18 mouse cellular contexts compared by ENCODE assay signal in genomic region chr1:37759407-37759806, GRCm38 (mm10). TPM values are rescaled to one million over a fixed set of nuclear protein-coding genes. Genes with fewer than 3 reads are reported as not detected.
DNase-seq lines count a peak whose midpoint lies in the region; ATAC-seq and TF ChIP-seq lines count a peak whose summit lies in the region.
"Had no signal": no experiment of that assay in that cellular context is flagged by ENCODE, and none has a peak within 500 bp of the region (broad histone marks: within the 10 kb centered on the region; RNA-seq: fewer than 3 reads in every experiment).

No protein-coding gene starts in this region.

- no peaks in the 10 kb centered on the region for H3K27me3 ChIP-seq in cerebellum, adult 2 months (ENCODE audit: control insufficient read depth, insufficient read depth, low read length)
- H3K27me3 ChIP-seq: heart, embryonic 13.5 days; neural tube, embryonic 13.5 days; stomach, embryonic 15.5 days had no signal

- H3K4me1 ChIP-seq in cerebellum, adult 2 months (ENCODE audit: control insufficient read depth, insufficient read depth, low read length): no peaks in the 10 kb centered on the region
- H3K4me1 ChIP-seq: heart, embryonic 13.5 days; neural tube, embryonic 13.5 days; stomach, embryonic 15.5 days had no signal

- no peak overlapping the region for H3K27ac ChIP-seq in cerebellum, adult 2 months (ENCODE audit: insufficient read depth, low read length)
- H3K27ac ChIP-seq: heart, embryonic 13.5 days; neural tube, embryonic 13.5 days; stomach, embryonic 15.5 days had no signal

- DNase-seq in cerebellum, adult 2 months: no peak
- DNase-seq in cerebellum, adult 9-11 months: no peak
- DNase-seq in layer of hippocampus, adult 11-12 months (ENCODE audit: low spot score): peak; percentile 22
- DNase-seq in layer of hippocampus, adult 9-11 months: no peak
- peak; percentile 44 for DNase-seq in 416B (ENCODE audit: low read depth)
- no peak for DNase-seq in testis, postnatal 14 days (ENCODE audit: low spot score)
- DNase-seq in c-Kit-positive CD71-positive TER-119-positive erythroid progenitor cells, embryonic 14.5 days (ENCODE audit: low spot score): no peak
- DNase-seq: adrenal gland, postnatal 25 days; cerebellum, adult 11 months; forebrain, postnatal 0 days; gastrocnemius, postnatal 36 days; kidney, adult 11 months; lung, postnatal 14 days had no signal

- no peak overlapping the region for H3K4me3 ChIP-seq in cerebellum, adult 2 months (replicated peaks; ENCODE audit: insufficient read depth, low read depth, low read length)
- H3K4me3 ChIP-seq: heart, embryonic 13.5 days; neural tube, embryonic 13.5 days; stomach, embryonic 15.5 days had no signal

- peak; percentile 42; the same call in 1 of the 2 replicates for ATAC-seq in megakaryocyte progenitor cell, adult 5-6 weeks (replicated peaks; ENCODE audit: poor library complexity)
- ATAC-seq: forebrain, postnatal 0 days had no signal

- peak; percentile 3; the same call in 1 of the 2 replicates for TF ChIP-seq CTCF in cerebellum, adult 2 months (IDR thresholded peaks at IDR 0.05; ENCODE audit: borderline replicate concordance, insufficient read depth, low read depth, low read length)

- TF ChIP-seq POLR2A in cerebellum, adult 2 months (IDR thresholded peaks at IDR 0.05; ENCODE audit: borderline replicate concordance, insufficient read depth, low read length): no peak

RNA-seq across cellular contexts. Expression of gene 2010300C02Rik, which starts 39.5 kb away (rescaled TPM):
- polyA plus RNA-seq in cerebellum, adult 2 months (2012; rRNA removed): 21.7 and 24.0 TPM in 2 replicates
- total RNA-seq in megakaryocyte progenitor cell, adult 5-6 weeks (2015): 0.05 and 0.39 TPM in 2 replicates
- total RNA-seq in megakaryocyte progenitor cell, adult 5-6 weeks (2017): 0.14 and 0.17 TPM in 2 replicates
- polyA plus RNA-seq: G1E had no signal

Comparison
In these comparisons a context has a peak if more than half of its experiments do, and no peak if none do; other contexts are left out.
1. DNase-seq: peak in layer of hippocampus, adult 11-12 months (single experiment) and 416B (single experiment); none in cerebellum, adult 2 months (0 of 2), cerebellum, adult 9-11 months (single experiment), layer of hippocampus, adult 9-11 months (single experiment), testis, postnatal 14 days (single experiment) and c-Kit-positive CD71-positive TER-119-positive erythroid progenitor cells, embryonic 14.5 days (single experiment).